Mouse (Mus musculus) heart, postnatal 0 days (tissue): ENCODE data around the gene Prm2.

Source experiments
- CTCF ChIP-seq: IDR thresholded peaks from 2 replicates; pipeline ENCODE4 v1.5.1; 2016; ENCODE audit warnings: antibody characterized with exemption, control low read depth, low read depth
- EP300 ChIP-seq: IDR thresholded peaks from 2 replicates; pipeline ENCODE4 v1.6.1; 2016; ENCODE audit warnings: antibody characterized with exemption, low read depth

DNA sequence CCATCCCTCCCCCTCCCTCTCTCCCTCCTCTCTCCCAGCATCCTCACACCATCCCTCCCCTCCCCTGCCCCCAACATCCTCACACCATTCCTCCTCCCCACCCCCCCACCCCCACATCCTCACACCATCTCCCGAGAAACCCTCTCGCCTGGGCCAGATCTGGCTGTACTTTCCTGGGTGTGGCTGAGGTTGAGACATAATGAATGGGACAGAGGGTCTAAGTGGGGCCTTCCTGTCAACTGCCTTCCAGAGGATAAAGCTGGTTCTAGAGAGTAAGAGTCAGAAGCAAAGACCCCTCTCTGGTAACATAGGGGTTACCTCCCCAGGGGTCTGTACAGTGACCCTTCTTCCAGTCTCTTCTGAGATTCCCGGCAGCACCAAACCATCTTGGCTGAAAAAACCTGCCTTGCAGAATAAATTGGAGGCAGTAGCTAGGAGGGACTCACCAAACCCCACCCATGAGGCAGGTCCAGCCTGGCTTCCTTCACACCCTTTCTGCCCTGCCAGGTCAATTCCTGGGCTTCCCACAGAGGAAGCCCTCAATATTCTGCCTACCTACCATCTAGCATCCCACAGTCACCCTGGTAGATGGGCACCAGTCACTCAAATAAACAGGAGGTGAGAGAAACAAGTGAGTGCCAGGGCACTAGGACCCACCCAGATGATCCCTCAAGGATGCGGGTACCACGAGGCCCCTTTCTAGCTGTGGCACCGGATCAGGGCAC is 32.2 kb downstream of the Prm2 start:
- TF ChIP-seq CTCF, result no peak
- TF ChIP-seq EP300, result no peak
